Mouse (Mus musculus) spleen, postnatal 4 days (tissue): ENCODE measurements around the gene Gsto2.
"Not testable (repeated sequence)": the region's sequence is repeated elsewhere in the genome, so short reads cannot be mapped to it uniquely, and the experiment has no call there.

ENCODE experiments used
- DNase-seq, 2 experiments: peaks; one replicate each; pipeline ENCODE4 v3.0.0; 2022; ENCODE audit warnings: low spot score in 2 of 2

Gsto2 gene

DNA sequence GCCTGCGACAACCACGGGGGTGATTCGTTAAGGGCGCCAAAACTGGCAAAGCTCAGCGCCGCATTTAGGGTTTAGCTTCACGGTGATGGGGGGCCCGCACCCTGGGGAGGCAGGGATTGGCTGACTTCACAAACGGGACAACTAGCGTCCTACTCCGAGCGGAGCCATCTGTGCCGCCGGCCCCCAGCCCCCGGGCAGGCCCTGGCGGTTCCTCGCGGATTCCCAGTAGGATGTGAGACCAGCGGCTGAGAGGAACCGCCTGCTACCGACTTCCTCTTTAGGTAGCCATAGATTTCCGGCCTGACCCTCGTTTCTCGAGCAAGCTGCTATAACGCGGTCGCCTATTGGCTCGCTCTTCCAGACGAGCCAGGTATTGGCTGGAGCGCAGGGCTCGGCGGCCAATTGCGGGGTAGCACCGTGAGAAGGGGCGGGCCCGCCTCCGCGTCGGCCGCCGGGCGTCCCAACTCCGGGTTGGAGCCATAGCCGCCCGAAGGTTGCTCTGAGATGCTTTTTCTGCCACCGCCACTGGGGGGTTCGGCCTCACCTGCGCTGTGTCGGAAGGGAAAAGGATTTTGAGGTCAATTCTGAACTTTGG, at the start of gene Gsto2:
TSS of gene Gsto2 (plus strand) at position 182 of the 595 bp plus-strand sequence.
- peak; percentile 92 to 95 for DNase-seq

DNA sequence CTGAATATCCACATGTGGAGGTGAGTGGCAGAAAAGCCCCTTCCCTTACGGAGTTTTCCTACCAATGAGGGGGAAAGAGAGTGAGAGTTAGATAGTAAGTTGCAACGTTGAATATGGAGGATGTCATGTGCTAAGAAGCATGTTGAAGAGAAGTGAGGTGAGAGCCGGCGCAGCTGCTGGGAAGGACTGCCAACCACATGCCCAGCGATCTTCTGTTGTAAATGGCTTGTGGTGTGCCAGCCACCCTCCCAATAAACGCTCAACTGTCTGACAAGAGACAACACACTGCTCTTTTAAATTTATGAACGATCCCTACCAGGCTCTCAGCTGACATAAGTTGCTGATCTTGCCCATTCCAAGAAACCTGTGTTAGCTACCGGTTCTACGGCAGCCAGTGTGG, 47.6 kb upstream of the Gsto2 start:
- no peak for DNase-seq

GRCm38 (mm10) chr19:47820832-47821493, 44.4 kb upstream of the Gsto2 start:
- DNase-seq, result peak; percentile 44 to 79

GRCm38 (mm10) chr19:47821494-47821872, 43.9 kb upstream of the Gsto2 start:
- peak in 1 of 2 experiments; percentile 50 for DNase-seq

DNA sequence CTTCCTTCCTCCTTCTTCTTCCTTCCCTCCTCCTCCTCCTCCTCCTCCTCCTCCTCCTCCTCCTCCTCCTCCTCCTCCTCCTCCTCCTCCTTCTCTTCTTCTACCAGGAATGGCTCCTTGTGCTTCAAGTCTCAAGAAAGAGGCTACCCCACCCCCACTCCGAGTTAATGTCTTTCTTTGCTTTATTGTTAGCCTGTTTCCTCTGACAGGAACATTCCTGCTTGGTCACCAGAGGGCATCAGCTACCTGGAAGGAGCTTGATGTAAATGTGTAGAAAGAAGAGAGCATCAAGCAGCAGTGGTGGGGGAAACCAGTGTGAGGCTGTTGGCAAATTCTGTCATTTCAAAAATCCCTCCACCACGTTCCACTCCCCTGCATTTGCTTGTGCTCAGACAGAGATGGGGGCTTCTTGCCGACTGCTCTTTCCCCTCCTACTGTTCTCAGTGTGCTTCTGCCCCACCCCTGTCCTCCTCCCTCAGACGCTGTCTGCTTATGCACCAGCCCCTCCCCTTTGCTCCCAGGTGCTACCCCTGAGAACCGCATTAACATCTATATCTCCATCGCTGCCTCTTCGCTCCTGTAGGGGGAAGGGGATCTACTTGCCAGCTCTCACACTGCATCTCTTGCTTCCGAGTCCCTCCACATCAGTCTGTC, 43.1 kb upstream of the Gsto2 start:
- DNase-seq, result peak in 1 of 2 experiments; percentile 41

DNA sequence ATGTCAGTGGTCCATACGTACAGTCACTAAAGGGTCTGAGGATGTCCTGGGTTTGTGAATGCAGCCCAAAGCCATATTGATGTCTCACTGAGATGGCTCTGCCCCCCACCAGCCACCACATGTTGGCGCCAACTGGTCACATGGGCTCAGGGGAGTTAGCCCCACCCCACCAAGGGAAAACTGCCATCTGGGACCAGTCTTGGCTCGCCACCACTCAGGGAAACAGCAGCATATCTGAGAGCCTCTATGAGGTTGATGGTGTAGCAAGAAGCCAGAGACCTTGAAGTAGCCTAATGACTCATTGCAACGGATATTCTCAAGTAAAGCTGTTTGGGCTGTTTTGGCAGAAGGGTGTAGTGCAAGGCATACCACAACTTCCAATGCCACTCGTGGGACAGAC, 41.3 kb upstream of the Gsto2 start:
- DNase-seq, result no peak

DNA sequence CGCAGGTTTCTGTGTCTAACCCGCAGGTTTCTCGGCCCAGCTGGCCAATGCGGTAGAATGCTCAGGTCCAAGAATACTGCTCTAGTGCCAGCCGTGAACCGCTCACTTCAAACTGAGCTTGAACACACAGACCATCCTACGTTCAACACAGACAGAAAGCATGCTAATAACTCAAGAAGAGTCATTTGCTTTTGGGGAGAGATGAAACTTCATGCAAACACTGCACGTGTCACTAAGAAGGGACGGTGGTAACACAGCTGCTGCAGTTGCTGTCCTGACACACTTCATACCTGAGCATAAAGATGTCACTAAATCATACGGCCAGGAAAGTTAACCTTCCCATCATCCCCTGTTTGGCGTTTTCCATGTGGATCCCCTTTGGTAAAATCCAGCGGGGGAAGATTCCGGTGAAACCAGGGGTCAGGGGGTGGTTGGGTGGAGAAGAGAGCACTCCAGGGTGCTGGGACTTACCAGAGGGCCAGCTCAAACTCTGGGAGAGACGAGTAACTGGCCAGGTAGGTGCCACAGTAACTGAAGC, 35.4 kb upstream of the Gsto2 start:
- DNase-seq, result peak in 1 of 2 experiments; percentile 51

DNA sequence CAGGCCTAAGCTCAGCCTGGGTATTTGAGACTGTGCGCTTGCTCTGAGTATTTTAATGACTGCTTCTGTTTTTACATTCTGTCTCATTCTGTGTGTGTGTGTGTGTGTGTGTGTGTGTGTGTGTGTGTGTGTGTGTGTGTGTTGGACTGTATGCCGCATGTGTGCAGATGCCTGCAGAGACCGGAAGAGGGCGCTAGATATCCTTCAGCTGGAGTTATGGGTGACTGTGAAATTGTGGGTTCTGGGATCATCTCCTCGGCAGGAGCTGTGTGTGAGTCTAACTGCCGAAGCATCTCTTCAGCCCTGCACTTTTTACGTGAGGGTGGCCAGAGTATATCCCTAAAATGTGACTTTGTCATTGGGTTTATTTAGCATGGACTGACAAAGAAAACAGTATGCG, 34.2 kb upstream of the Gsto2 start:
- no peak for DNase-seq

DNA sequence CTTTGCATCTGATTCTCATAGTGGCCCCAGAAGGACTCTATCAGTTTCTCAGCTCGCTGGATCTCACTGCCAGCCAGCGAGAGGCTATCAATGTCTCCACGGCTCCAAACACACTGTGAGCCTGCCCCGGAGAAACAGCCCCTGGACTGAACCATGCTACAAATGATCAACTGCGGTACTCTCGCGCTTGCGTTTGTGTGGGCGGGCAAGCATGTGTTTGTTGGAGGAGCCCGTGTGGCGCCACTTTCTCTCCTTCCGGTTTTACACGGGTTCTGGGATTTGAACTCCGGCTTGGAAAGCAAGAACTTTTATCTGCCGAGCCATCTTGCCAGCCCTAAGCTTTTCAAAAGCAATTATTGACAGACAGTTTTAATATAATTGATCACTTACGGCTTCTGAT, 33.0 kb upstream of the Gsto2 start:
- DNase-seq, result no peak

DNA sequence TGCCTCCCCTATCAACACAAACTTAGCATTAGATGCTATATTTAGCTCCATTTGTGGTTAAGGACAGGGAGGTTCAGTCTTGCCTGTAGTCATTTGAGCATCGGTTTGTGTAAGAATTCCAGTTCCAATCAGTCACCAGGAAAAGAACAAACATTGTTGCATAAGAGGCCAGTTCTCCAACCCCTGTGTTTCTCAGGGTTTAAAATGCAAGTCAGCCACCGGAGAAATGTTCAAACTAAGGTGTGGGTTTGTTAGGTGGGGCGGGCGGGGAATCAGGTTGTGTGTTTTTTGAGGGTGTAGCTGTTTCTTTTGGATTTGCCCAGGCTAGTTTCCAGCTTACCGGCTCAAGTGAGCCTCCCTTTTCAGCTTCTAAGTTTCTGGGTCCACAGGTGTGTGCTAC, 30.7 kb upstream of the Gsto2 start:
- DNase-seq, result no peak

DNA sequence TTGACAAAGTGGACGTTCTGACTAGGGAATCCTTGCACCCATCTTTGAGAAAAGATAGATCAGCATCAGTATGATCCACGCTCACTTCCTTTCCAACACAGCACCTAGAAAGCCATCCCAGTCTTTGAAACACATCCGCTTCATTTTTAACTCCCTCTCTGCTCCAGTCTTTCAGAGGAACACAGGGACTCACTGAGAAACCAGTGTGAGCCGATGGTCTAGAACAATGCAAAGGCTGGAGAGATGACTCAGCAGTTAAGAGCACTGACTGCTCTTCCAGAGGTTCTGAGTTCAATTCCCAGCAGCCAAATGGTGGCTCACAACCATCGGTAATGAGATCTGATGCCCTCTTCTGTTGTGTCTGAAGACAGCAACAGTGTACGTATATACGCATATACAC, 29.6 kb upstream of the Gsto2 start:
- no peak for DNase-seq

DNA sequence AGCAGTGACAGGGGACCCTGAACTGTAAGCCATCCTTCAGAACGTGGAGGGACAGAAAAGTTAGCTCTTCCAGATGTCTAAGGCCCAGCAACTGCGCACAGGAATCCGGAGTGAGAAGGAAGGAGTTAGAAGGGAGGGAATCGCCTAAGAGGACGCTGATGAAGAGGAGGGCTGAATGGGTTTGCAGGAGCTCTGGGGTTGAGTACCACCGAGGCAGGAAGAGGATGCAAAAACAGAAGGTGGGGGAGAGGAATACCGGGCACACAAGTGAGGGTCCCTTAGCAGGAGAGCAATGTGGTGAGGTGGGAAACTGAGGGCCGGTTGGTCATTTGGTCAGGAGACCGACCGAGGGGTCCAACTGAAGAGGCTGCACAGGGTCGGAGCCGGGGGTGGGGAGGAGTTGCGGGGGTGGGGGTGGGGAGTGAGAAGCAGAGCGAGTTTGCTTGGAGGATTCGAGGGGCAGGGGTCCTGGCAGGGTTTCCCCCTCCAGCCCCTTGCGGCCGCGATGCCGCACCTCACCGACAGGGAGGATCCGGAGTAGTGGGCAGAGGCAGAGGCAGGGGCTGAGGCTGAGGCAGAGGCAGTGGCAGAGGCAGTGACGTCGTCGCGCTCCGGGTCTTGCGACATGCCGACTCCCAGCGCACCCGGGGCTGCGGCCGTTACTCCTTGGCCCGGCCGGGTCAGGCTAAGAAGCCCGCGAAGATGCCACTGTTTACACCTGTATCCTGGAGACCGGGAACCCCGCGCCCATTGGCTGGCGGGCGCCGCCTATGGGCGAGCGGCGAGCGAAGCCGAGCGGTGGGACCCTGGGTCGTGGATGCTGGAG, 28.4 kb upstream of the Gsto2 start:
- peak; percentile 25 to 68 for DNase-seq

- no peak for DNase-seq
Observed at GRCm38 (mm10) chr19:47837527-47837901, 27.8 kb upstream of the Gsto2 start.

- DNase-seq, result not testable (repeated sequence)
Observed at GRCm38 (mm10) chr19:47841234-47841633, 24.1 kb upstream of the Gsto2 start.

DNA sequence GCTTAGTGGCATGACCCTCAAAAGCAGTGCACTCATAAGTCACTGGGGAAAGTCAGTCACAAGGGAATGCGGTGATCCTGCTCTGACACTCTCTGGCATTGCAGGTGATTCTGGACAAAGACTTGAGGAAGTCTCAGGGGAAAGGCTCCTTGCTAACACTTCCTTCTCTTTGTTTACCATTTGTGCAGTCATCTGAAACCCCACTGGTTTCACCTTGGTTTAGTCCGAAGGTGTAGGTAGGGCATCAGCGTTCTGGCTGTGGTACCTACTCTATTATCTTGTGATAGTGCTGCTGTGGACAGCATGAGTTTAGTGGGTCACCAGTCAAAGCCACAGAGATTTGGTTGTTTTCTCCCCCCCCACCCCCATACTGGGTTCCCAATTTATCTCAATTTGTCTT, 15.6 kb upstream of the Gsto2 start:
- DNase-seq, result no peak

- not testable (repeated sequence) for DNase-seq
Observed at GRCm38 (mm10) chr19:47852131-47852530, 13.2 kb upstream of the Gsto2 start.

DNA sequence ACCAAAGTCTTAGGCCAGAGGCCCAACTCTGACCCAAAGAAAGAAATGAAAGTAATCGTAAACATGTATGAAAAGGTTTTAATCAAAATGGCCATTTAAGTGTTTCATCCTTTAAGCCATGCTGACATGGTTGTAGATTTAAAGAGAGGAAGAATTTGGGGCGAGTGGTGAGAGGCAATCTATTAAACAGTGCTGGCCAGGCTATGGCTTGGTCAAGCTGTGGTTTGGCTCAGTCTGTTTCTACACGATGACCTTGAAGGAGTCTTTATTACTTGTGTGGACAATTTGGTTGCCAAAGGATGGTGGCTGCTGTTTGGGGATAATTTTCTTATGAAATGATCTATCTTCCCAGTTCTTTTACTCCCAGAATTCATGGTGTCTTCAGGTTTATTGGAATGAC, 12.3 kb upstream of the Gsto2 start:
- DNase-seq, result no peak

GRCm38 (mm10) chr19:47853951-47854795, 11.2 kb upstream of the Gsto2 start:
- no peak for DNase-seq

DNA sequence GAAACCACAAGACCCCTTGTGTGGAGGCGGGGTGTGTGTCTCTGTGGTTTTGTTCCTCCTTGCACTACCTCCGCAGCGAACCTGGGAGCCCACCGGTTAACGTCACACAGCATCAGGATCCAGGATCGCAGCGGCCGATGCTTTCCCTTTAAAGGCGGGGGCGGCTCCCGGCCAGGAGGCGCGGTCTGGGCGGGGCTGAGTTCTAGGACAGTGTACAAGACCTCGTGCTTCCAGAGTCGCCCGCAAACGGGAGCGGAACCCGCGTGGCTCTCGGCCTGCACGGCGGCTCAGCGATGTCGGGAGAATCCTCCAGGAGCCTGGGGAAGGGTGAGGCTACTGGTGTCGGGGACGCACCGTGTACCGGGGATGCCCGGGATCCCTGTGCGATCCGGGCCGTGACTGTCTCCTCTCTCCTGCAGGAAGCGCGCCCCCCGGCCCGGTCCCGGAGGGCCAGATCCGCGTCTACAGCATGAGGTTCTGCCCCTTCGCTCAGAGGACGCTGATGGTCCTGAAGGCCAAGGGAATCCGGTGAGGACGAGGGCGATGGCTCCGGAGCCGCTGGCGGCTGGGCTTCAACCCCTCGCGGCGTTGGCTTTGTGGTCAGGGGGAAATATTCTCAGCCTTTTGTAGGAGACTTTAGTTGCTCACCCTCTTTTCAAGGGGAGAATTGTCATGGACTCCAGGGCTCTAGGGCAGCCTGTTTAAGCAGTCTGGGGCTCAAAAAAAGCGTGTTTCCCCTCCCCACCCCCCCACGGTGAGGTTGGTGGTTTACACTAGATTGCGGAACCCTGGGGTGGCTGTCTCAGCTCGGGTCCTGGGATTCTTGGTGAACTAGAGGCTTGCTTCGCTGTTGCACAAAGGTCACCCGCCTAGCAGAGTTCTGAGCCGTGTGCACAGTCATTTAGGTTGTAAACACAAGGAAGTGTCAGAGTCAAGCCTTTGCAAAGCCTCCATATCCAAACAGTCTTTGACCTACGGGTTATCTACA, 10.2 kb upstream of the Gsto2 start, which contains the start of gene Gsto1:
TSS of gene Gsto1 (plus strand) at position 175 of the 988 bp plus-strand sequence.
- DNase-seq, result peak; percentile 77 to 90
